Mouse (Mus musculus) MEL (cell line): ENCODE measurements around the gene Smarca4.

Source experiments
- CHD1 ChIP-seq: IDR thresholded peaks from 2 replicates; pipeline ENCODE4 v1.6.1; 2012; ENCODE audit warnings: low read depth, mild to moderate bottlenecking, inconsistent platforms, low read length, improper control_type of control experiment
- CHD2 ChIP-seq: IDR thresholded peaks from 2 replicates; pipeline ENCODE4 v1.6.1; 2011; ENCODE audit warnings: low read length, improper control_type of control experiment
- CTCF ChIP-seq, 3 experiments: IDR thresholded peaks in 2 of 3; conservative IDR thresholded peaks in 1 of 3; 2 replicates each; pipeline ENCODE4 v1.5.1; 2011 to 2012; ENCODE audit warnings: low read length in 3 of 3, low read depth in 2 of 3, mild to moderate bottlenecking in 2 of 3, improper control_type of control experiment in 1 of 3, inconsistent platforms in 1 of 3, mixed read lengths in 1 of 3, moderate library complexity in 1 of 3; ENCODE audit not compliant: control insufficient read depth in 1 of 3, insufficient read depth in 1 of 3, poor library complexity in 1 of 3, severe bottlenecking in 1 of 3
- EP300 ChIP-seq, 2 experiments: IDR thresholded peaks; 2 replicates each; pipeline ENCODE4 v1.6.1; 2011; ENCODE audit warnings: improper control_type of control experiment in 2 of 2, low read length in 2 of 2, low read depth in 1 of 2, mild to moderate bottlenecking in 1 of 2
- HCFC1 ChIP-seq: IDR thresholded peaks from 2 replicates; pipeline ENCODE4 v1.6.1; 2012; ENCODE audit warnings: low read depth, mild to moderate bottlenecking, inconsistent platforms, low read length, improper control_type of control experiment, moderate library complexity
- MAFK ChIP-seq: IDR thresholded peaks from 2 replicates; pipeline ENCODE4 v1.6.1; 2011; ENCODE audit warnings: low read depth, mild to moderate bottlenecking, low read length, improper control_type of control experiment, borderline replicate concordance
- POLR2A ChIP-seq, 2 experiments: IDR thresholded peaks; 2 replicates each; pipeline ENCODE4 v1.6.1; 2011 to 2012; ENCODE audit warnings: low read length in 2 of 2, mild to moderate bottlenecking in 2 of 2, control low read depth in 1 of 2, improper control_type of control experiment in 1 of 2, low read depth in 1 of 2, moderate library complexity in 1 of 2; ENCODE audit not compliant: control insufficient read depth in 1 of 2, insufficient read depth in 1 of 2, poor library complexity in 1 of 2
- POLR2AphosphoS2 ChIP-seq: IDR thresholded peaks from 2 replicates; pipeline ENCODE4 v1.6.1; 2011; ENCODE audit warnings: low read length, improper control_type of control experiment
- RCOR1 ChIP-seq: IDR thresholded peaks from 2 replicates; pipeline ENCODE4 v1.6.1; 2012; ENCODE audit warnings: low read depth, mild to moderate bottlenecking, inconsistent platforms, low read length, improper control_type of control experiment
- USF2 ChIP-seq, 2 experiments: IDR thresholded peaks; 2 replicates each; pipeline ENCODE4 v1.6.1; 2011 to 2012; ENCODE audit warnings: improper control_type of control experiment in 2 of 2, low read length in 2 of 2, borderline replicate concordance in 1 of 2, inconsistent platforms in 1 of 2, low read depth in 1 of 2, mild to moderate bottlenecking in 1 of 2; ENCODE audit not compliant: insufficient read depth in 1 of 2
- ZNF384 ChIP-seq: IDR thresholded peaks from 2 replicates; pipeline ENCODE4 v1.6.1; 2012; ENCODE audit warnings: low read depth, mild to moderate bottlenecking, inconsistent platforms, low read length, improper control_type of control experiment

DNA sequence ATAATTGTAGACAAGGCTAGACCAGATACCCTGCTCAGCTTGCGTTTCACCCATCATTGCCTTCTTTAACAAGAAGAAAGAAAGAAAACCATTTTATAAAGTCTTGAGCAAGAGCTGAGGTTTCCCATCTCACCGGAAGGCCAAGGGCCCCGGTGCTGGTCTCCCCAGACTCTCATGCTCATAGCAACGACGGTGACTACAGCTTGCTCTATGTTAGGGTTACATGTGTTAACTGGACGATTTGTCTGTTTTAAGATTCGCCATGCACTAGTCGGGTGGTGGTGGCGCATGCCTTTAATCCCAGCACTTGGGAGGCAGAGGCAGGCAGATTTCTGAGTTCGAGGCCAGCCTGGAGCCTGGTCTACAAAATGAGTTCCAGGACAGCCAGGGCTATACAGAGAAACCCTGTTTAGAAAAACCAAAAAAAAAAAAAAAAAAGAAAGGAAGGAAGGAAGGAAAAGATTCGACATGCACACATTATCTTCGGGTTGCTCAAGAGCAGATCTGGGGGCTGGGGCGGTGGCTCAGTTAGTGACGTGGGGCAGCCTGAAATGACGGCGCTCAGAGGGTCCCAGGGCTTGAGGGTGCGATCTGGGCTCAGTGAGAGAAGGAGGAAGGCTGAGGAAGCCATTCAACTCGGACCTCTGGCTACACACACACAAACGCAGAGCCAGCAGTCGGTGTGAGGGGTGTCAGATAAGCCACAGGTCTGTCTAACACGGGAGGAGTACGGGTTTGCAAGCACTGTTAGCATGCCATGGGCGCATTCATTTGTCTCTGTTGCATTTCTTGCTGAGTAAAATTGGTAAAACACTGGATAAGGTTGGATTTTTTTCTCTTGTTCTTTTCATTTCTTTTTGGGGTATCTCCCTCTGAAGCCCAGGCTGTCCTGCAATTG is 109.5 kb downstream of the Smarca4 start:
- TF ChIP-seq ZNF384, result no peak
- TF ChIP-seq HCFC1, result no peak
- TF ChIP-seq POLR2A (IDR thresholded peaks at IDR 0.05; ENCODE audit: control insufficient read depth in 1 of 2, insufficient read depth in 1 of 2, low read depth in 1 of 2, low read length in 2 of 2, poor library complexity in 1 of 2), result no peak; a peak in 2 of 4 replicates
- TF ChIP-seq CHD1, result no peak
- TF ChIP-seq CTCF (IDR thresholded peaks at IDR 0.05 in 2 of 3, conservative IDR thresholded peaks at IDR 0.05 in 1 of 3; ENCODE audit: control insufficient read depth in 1 of 3, insufficient read depth in 1 of 3, low read depth in 2 of 3, low read length in 3 of 3, poor library complexity in 1 of 3, severe bottlenecking in 1 of 3), result no peak
- no peak for TF ChIP-seq CHD2
- no peak for TF ChIP-seq EP300 (IDR thresholded peaks at IDR 0.05; ENCODE audit: low read depth in 1 of 2, low read length in 2 of 2)
- TF ChIP-seq MAFK, result no peak
- no peak for TF ChIP-seq POLR2AphosphoS2
- no peak for TF ChIP-seq RCOR1
- TF ChIP-seq USF2 (IDR thresholded peaks at IDR 0.05; ENCODE audit: borderline replicate concordance in 1 of 2, insufficient read depth in 1 of 2, low read depth in 1 of 2, low read length in 2 of 2), result no peak
